Mouse (Mus musculus): ENCODE results near the gene Gm20388. TPM values are rescaled to one million over a fixed set of nuclear protein-coding genes. Genes with fewer than 3 reads are reported as not detected.

Gene Gm20388
- polyA plus RNA-seq, 1 experiment from 2014 or later, result 2.5 TPM

- 82% methylated on average over 8 of the region's 8 CpGs for WGBS
- no peak for DNase-seq (ENCODE audit: low spot score)
Observed at GRCm38 (mm10) chr8:119946326-119946865, 35.8 kb downstream of the Gm20388 start.

GRCm38 (mm10) chr8:119947653-119948052 is 37.0 kb downstream of the Gm20388 start:
- Histone ChIP-seq H3K27me3 (ENCODE audit: low read depth, poor library complexity, severe bottlenecking) (no peaks in the 10 kb centered on the region), H3K36me3 (peaks cover 100% of the 10 kb centered on the region), H3K4me3 (no peak overlapping the region), H3K9me3 (replicated peaks) (no peaks in the 10 kb centered on the region), H3K27ac (no peak overlapping the region), H3K4me1 (peaks cover 3% of the 10 kb centered on the region; the same call in 1 of the 2 replicates)
- no peak for DNase-seq (ENCODE audit: low spot score)
- WGBS, result 91% methylated on average over 19 of the region's 19 CpGs

More at GRCm38 (mm10) chr8:119946326-119946865, 35.8 kb downstream of the Gm20388 start:
- Histone ChIP-seq H3K27me3 (ENCODE audit: low read depth, poor library complexity, severe bottlenecking) (no peaks in the 10 kb centered on the region), H3K27ac (peak overlapping the region; percentile 19; the same call in 1 of the 2 replicates), H3K4me1 (peaks cover 3% of the 10 kb centered on the region; the same call in 1 of the 2 replicates), H3K4me3 (no peak overlapping the region), H3K9me3 (replicated peaks) (no peaks in the 10 kb centered on the region), H3K36me3 (peaks cover 100% of the 10 kb centered on the region)

- no peak for DNase-seq (ENCODE audit: low spot score)
- H3K36me3 ChIP-seq, result peaks cover 100% of the 10 kb centered on the region
- H3K27ac ChIP-seq, result no peak overlapping the region
- no peaks in the 10 kb centered on the region for H3K9me3 ChIP-seq (replicated peaks)
- no peak overlapping the region for H3K4me3 ChIP-seq
- H3K27me3 ChIP-seq (ENCODE audit: low read depth, poor library complexity, severe bottlenecking), result no peaks in the 10 kb centered on the region
- H3K4me1 ChIP-seq, result peaks cover 3% of the 10 kb centered on the region
- 94% methylated on average over 15 of the region's 15 CpGs for WGBS
Observed at GRCm38 (mm10) chr8:119948340-119948739, 37.7 kb downstream of the Gm20388 start.

- no peak for DNase-seq (ENCODE audit: low spot score)
- Histone ChIP-seq H3K27ac (no peak overlapping the region), H3K9me3 (replicated peaks) (no peaks in the 10 kb centered on the region), H3K27me3 (ENCODE audit: low read depth, poor library complexity, severe bottlenecking) (no peaks in the 10 kb centered on the region), H3K4me3 (no peak overlapping the region), H3K4me1 (peaks cover 10% of the 10 kb centered on the region), H3K36me3 (peaks cover 100% of the 10 kb centered on the region)
- whole genome bisulfite sequencing, result 78% methylated on average over 7 of the region's 7 CpGs
Observed at GRCm38 (mm10) chr8:119952282-119952681, 41.6 kb downstream of the Gm20388 start.

GRCm38 (mm10) chr8:119952747-119953146 is 42.1 kb downstream of the Gm20388 start:
- no peak for DNase-seq (ENCODE audit: low spot score)
- H3K27me3 ChIP-seq (ENCODE audit: low read depth, poor library complexity, severe bottlenecking), result no peaks in the 10 kb centered on the region
- H3K9me3 ChIP-seq (replicated peaks), result no peaks in the 10 kb centered on the region
- no peak overlapping the region for H3K4me3 ChIP-seq
- H3K36me3 ChIP-seq, result peaks cover 100% of the 10 kb centered on the region
- H3K4me1 ChIP-seq, result peaks cover 15% of the 10 kb centered on the region
- no peak overlapping the region for H3K27ac ChIP-seq
- WGBS, result 77% methylated on average over 5 of the region's 5 CpGs

GRCm38 (mm10) chr8:119955333-119955732 is 44.7 kb downstream of the Gm20388 start:
- Histone ChIP-seq H3K27me3 (ENCODE audit: low read depth, poor library complexity, severe bottlenecking) (no peaks in the 10 kb centered on the region), H3K4me3 (no peak overlapping the region), H3K27ac (no peak overlapping the region), H3K36me3 (peaks cover 83% of the 10 kb centered on the region), H3K4me1 (peaks cover 16% of the 10 kb centered on the region), H3K9me3 (replicated peaks) (no peaks in the 10 kb centered on the region)
- DNase-seq (ENCODE audit: low spot score), result no peak
- 92% methylated on average over 8 of the region's 8 CpGs for WGBS

- H3K4me3 ChIP-seq, result no peak overlapping the region
- 96% methylated on average over 10 of the region's 10 CpGs for WGBS
Observed at GRCm38 (mm10) chr8:119958076-119958475, 47.4 kb downstream of the Gm20388 start.

GRCm38 (mm10) chr8:119960531-119961104 is 50.0 kb downstream of the Gm20388 start:
- peaks cover 16% of the 10 kb centered on the region for H3K4me1 ChIP-seq
- peak overlapping the region; percentile 61 for H3K27ac ChIP-seq
- H3K36me3 ChIP-seq, result peaks cover 30% of the 10 kb centered on the region
- H3K9me3 ChIP-seq (replicated peaks), result no peaks in the 10 kb centered on the region
- no peak overlapping the region for H3K4me3 ChIP-seq
- no peaks in the 10 kb centered on the region for H3K27me3 ChIP-seq (ENCODE audit: low read depth, poor library complexity, severe bottlenecking)
- WGBS, result 69% methylated on average over 5 of the region's 5 CpGs
- no peak for DNase-seq (ENCODE audit: low spot score)

More at GRCm38 (mm10) chr8:119958076-119958475, 47.4 kb downstream of the Gm20388 start:
- DNase-seq (ENCODE audit: low spot score), result no peak
- no peaks in the 10 kb centered on the region for H3K9me3 ChIP-seq (replicated peaks)
- H3K27ac ChIP-seq, result peak overlapping the region; percentile 46; the same call in 1 of the 2 replicates
- H3K4me1 ChIP-seq, result peaks cover 16% of the 10 kb centered on the region
- H3K36me3 ChIP-seq, result peaks cover 55% of the 10 kb centered on the region
- no peaks in the 10 kb centered on the region for H3K27me3 ChIP-seq (ENCODE audit: low read depth, poor library complexity, severe bottlenecking)

- no peak overlapping the region for H3K4me3 ChIP-seq
- no peak for DNase-seq (ENCODE audit: low spot score)
- WGBS, result 85% methylated on average over 4 of the region's 4 CpGs
- no peaks in the 10 kb centered on the region for H3K36me3 ChIP-seq
- H3K27me3 ChIP-seq (ENCODE audit: low read depth, poor library complexity, severe bottlenecking), result no peaks in the 10 kb centered on the region
- peaks cover 7% of the 10 kb centered on the region; the same call in 1 of the 2 replicates for H3K9me3 ChIP-seq (replicated peaks)
- no peaks in the 10 kb centered on the region for H3K4me1 ChIP-seq
- no peak overlapping the region for H3K27ac ChIP-seq
Observed at GRCm38 (mm10) chr8:119964859-119965258, 54.2 kb downstream of the Gm20388 start.

GRCm38 (mm10) chr8:119967435-119967834 is 56.8 kb downstream of the Gm20388 start:
- Histone ChIP-seq H3K27ac (no peak overlapping the region), H3K4me1 (peaks cover 10% of the 10 kb centered on the region), H3K9me3 (replicated peaks) (peaks cover 7% of the 10 kb centered on the region; the same call in 1 of the 2 replicates), H3K36me3 (no peaks in the 10 kb centered on the region), H3K27me3 (ENCODE audit: low read depth, poor library complexity, severe bottlenecking) (no peaks in the 10 kb centered on the region), H3K4me3 (no peak overlapping the region)
- no peak for DNase-seq (ENCODE audit: low spot score)
- 85% methylated on average over 9 of the region's 9 CpGs for WGBS

- no peak overlapping the region; the same call in 1 of the 2 replicates for H3K27ac ChIP-seq
- 79% methylated on average over 9 of the region's 9 CpGs for WGBS
- DNase-seq (ENCODE audit: low spot score), result no peak
- peaks cover 21% of the 10 kb centered on the region for H3K4me1 ChIP-seq
- no peaks in the 10 kb centered on the region for H3K27me3 ChIP-seq (ENCODE audit: low read depth, poor library complexity, severe bottlenecking)
- peaks cover 7% of the 10 kb centered on the region; the same call in 1 of the 2 replicates for H3K9me3 ChIP-seq (replicated peaks)
- no peaks in the 10 kb centered on the region for H3K36me3 ChIP-seq
- H3K4me3 ChIP-seq, result no peak overlapping the region
Observed at GRCm38 (mm10) chr8:119970169-119970568, 59.5 kb downstream of the Gm20388 start.

- WGBS, result 74% methylated on average over 12 of the region's 12 CpGs
- no peak for DNase-seq (ENCODE audit: low spot score)
- H3K9me3 ChIP-seq (replicated peaks), result 0 out of 2 replicates have a peak, but pooled peaks cover 6% of the 10 kb centered on the region
- peaks cover 21% of the 10 kb centered on the region for H3K4me1 ChIP-seq
- no peaks in the 10 kb centered on the region for H3K36me3 ChIP-seq
- H3K4me3 ChIP-seq, result no peak overlapping the region
- peak overlapping the region; percentile 53 for H3K27ac ChIP-seq
- H3K27me3 ChIP-seq (ENCODE audit: low read depth, poor library complexity, severe bottlenecking), result no peaks in the 10 kb centered on the region
Observed at GRCm38 (mm10) chr8:119972558-119972957, 61.9 kb downstream of the Gm20388 start.

GRCm38 (mm10) chr8:119978770-119979381 is 68.2 kb downstream of the Gm20388 start:
- H3K36me3 ChIP-seq, result no peaks in the 10 kb centered on the region
- WGBS, result 72% methylated on average over 11 of the region's 11 CpGs

More at GRCm38 (mm10) chr8:119978770-119979381, 68.2 kb downstream of the Gm20388 start:
- Histone ChIP-seq H3K9me3 (replicated peaks) (no peaks in the 10 kb centered on the region), H3K4me1 (peaks cover 16% of the 10 kb centered on the region), H3K4me3 (no peak overlapping the region), H3K27me3 (ENCODE audit: low read depth, poor library complexity, severe bottlenecking) (no peaks in the 10 kb centered on the region), H3K27ac (peak overlapping the region; percentile 5; the same call in 1 of the 2 replicates)
- no peak for DNase-seq (ENCODE audit: low spot score)
